Mouse (Mus musculus) monocyte, adult 2 months (primary cell): Measurements from ENCODE around the gene Htra1.

Experiments used
- DNase-seq, 2 experiments: peaks; one replicate each; pipeline ENCODE4 v3.0.0; 2022; ENCODE audit warnings: low spot score in 2 of 2, low read depth in 1 of 2

Gene Htra1

GRCm38 (mm10) chr7:130965909-130966365 lies 30.0 kb downstream of the Htra1 start:
- no peak for DNase-seq

GRCm38 (mm10) chr7:130966451-130966850 lies 30.5 kb downstream of the Htra1 start:
- DNase-seq: no peak

- no peak for DNase-seq
These were observed 31.0 kb downstream of the Htra1 start for GRCm38 (mm10) chr7:130966876-130967275.

- no peak for DNase-seq
These were observed 32.0 kb downstream of the Htra1 start for GRCm38 (mm10) chr7:130967901-130968300.

- no peak for DNase-seq
These were observed 32.6 kb downstream of the Htra1 start for GRCm38 (mm10) chr7:130968537-130968936.

GRCm38 (mm10) chr7:130969076-130969475 lies 33.2 kb downstream of the Htra1 start:
- no peak for DNase-seq

GRCm38 (mm10) chr7:130969507-130969906 lies 33.6 kb downstream of the Htra1 start:
- no peak for DNase-seq

- no peak for DNase-seq
These were observed 36.9 kb downstream of the Htra1 start for GRCm38 (mm10) chr7:130972767-130973166.

GRCm38 (mm10) chr7:130976305-130976935 lies 40.5 kb downstream of the Htra1 start:
- no peak for DNase-seq

- DNase-seq: no peak
These were observed 42.0 kb downstream of the Htra1 start for GRCm38 (mm10) chr7:130977794-130978521.

- DNase-seq: no peak
These were observed 42.6 kb downstream of the Htra1 start for GRCm38 (mm10) chr7:130978545-130978944.

- DNase-seq: no peak
These were observed 44.2 kb downstream of the Htra1 start for GRCm38 (mm10) chr7:130980130-130980529.

- DNase-seq: no peak
These were observed 46.5 kb downstream of the Htra1 start for GRCm38 (mm10) chr7:130982371-130982770.

- DNase-seq: no peak
These were observed 47.0 kb downstream of the Htra1 start for GRCm38 (mm10) chr7:130982881-130983280.

GRCm38 (mm10) chr7:130984294-130984693 lies 48.4 kb downstream of the Htra1 start:
- DNase-seq: no peak

GRCm38 (mm10) chr7:130985193-130985592 lies 49.3 kb downstream of the Htra1 start:
- no peak for DNase-seq

- no peak for DNase-seq
These were observed 49.8 kb downstream of the Htra1 start for GRCm38 (mm10) chr7:130985716-130986115.

- DNase-seq: no peak
These were observed 52.2 kb downstream of the Htra1 start for GRCm38 (mm10) chr7:130988146-130988545.

- no peak for DNase-seq
These were observed 53.5 kb downstream of the Htra1 start for GRCm38 (mm10) chr7:130989371-130989770.

- DNase-seq: no peak
These were observed 55.4 kb downstream of the Htra1 start for GRCm38 (mm10) chr7:130991174-130991789.

GRCm38 (mm10) chr7:130993907-130994306 lies 58.0 kb downstream of the Htra1 start:
- DNase-seq: no peak
